19 mouse cellular contexts compared by ENCODE assay signal in the genomic region with DNA sequence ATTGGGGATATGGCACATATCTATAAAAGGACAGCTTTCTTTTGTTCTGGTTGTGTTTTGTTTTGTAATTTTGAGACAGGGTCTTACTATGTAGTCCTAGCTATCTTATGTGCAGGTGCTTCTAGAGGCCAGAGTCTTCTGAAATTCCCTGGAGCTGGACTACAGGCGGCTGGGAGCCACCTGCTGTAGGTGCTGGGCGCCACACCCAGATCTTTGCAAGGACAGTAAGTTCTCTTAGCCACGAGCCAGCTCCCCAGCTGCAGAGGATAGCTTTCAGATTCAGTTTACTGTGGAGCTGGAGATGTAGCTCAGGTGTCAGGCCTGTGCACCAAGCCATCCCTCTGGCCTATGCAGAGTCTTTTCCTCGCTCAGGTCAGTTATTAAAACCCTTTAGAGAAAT. TPM values are rescaled to one million over a fixed set of nuclear protein-coding genes. Genes with fewer than 3 reads are reported as not detected.
DNase-seq lines count a peak whose midpoint lies in the region; ATAC-seq and TF ChIP-seq lines count a peak whose summit lies in the region.
"Had no signal": no experiment of that assay in that cellular context is flagged by ENCODE, and none has a peak within 500 bp of the region (broad histone marks: within the 10 kb centered on the region; RNA-seq: fewer than 3 reads in every experiment).

No protein-coding gene starts in this region.

- DNase-seq in kidney, postnatal 0 days (ENCODE audit: low spot score): no peak
- DNase-seq in 416B (ENCODE audit: low read depth) (peak; percentile 27), ES-CJ7 (ENCODE audit: low read depth, low spot score) (peak; percentile 46)
- DNase-seq in frontal cortex, postnatal 25 days (ENCODE audit: low spot score in 2 of 2): no peak

- ATAC-seq in kidney, postnatal 0 days (replicated peaks; ENCODE audit: low FRiP score, low read depth): no peak
- ATAC-seq in kidney, embryonic 15.5 days (replicated peaks; ENCODE audit: low FRiP score): no peak
- peak; percentile 64 for ATAC-seq in intestine, embryonic 15.5 days
- ATAC-seq in midbrain, embryonic 16.5 days: no peak
- no peak for ATAC-seq in monocyte, adult 5-6 weeks (replicated peaks; ENCODE audit: insufficient number of reproducible peaks, low FRiP score, low TSS enrichment, poor library complexity, severe bottlenecking)

- no peak overlapping the region for H3K27ac ChIP-seq in kidney, postnatal 0 days
- no peak overlapping the region for H3K27ac ChIP-seq in kidney, embryonic 15.5 days
- H3K27ac ChIP-seq in intestine, embryonic 15.5 days: no peak overlapping the region
- no peak overlapping the region for H3K27ac ChIP-seq in midbrain, embryonic 16.5 days (ENCODE audit: low read length)
- H3K27ac ChIP-seq: embryonic facial prominence, embryonic 10.5 days; heart, embryonic 10.5 days; hindbrain, embryonic 10.5 days; hindbrain, embryonic 14.5 days had no signal

- WGBS in kidney, postnatal 0 days: 86% methylated on average over 4 of the region's 4 CpGs
- WGBS in kidney, embryonic 15.5 days: 81% methylated on average over 4 of the region's 4 CpGs
- WGBS in intestine, embryonic 15.5 days: 75% methylated on average over 4 of the region's 4 CpGs
- 92% methylated on average over 4 of the region's 4 CpGs for WGBS in midbrain, embryonic 16.5 days

- peak; percentile 21; the same call in 1 of the 2 replicates for TF ChIP-seq CTCF in kidney, postnatal 0 days (IDR thresholded peaks at IDR 0.05; ENCODE audit: low read depth)

- H3K4me1 ChIP-seq in kidney, postnatal 0 days (replicated peaks; ENCODE audit: insufficient read depth, low read length): no peaks in the 10 kb centered on the region
- H3K4me1 ChIP-seq in kidney, embryonic 15.5 days: no peaks in the 10 kb centered on the region; the same call in 1 of the 2 replicates
- H3K4me1 ChIP-seq in intestine, embryonic 15.5 days (replicated peaks): no peaks in the 10 kb centered on the region
- peaks cover 5% of the 10 kb centered on the region; the same call in 1 of the 2 replicates for H3K4me1 ChIP-seq in midbrain, embryonic 16.5 days (ENCODE audit: control insufficient read depth, insufficient read depth, low read length)
- H3K4me1 ChIP-seq: embryonic facial prominence, embryonic 10.5 days had no signal

- peaks cover 16% of the 10 kb centered on the region for H3K36me3 ChIP-seq in kidney, postnatal 0 days (ENCODE audit: insufficient read depth, low read length)
- H3K36me3 ChIP-seq in kidney, embryonic 15.5 days: peaks cover 34% of the 10 kb centered on the region
- H3K36me3 ChIP-seq in intestine, embryonic 15.5 days: peaks cover 7% of the 10 kb centered on the region; the same call in 1 of the 2 replicates
- H3K36me3 ChIP-seq in midbrain, embryonic 16.5 days (ENCODE audit: control insufficient read depth, insufficient read depth, low read length): peaks cover 12% of the 10 kb centered on the region

- H3K4me3 ChIP-seq in kidney, postnatal 0 days (replicated peaks; ENCODE audit: low read depth, low read length): no peak overlapping the region
- H3K4me3 ChIP-seq in kidney, embryonic 15.5 days (replicated peaks): no peak overlapping the region
- no peak overlapping the region for H3K4me3 ChIP-seq in intestine, embryonic 15.5 days (replicated peaks)
- H3K4me3 ChIP-seq in midbrain, embryonic 16.5 days (ENCODE audit: low read depth, low read length): no peak overlapping the region
- H3K4me3 ChIP-seq: embryonic facial prominence, embryonic 10.5 days; heart, embryonic 10.5 days; hindbrain, embryonic 10.5 days had no signal

- H3K9ac ChIP-seq in kidney, postnatal 0 days (ENCODE audit: low read depth, low read length): no peak overlapping the region
- H3K9ac ChIP-seq in kidney, embryonic 15.5 days: no peak overlapping the region
- H3K9ac ChIP-seq in intestine, embryonic 15.5 days: no peak overlapping the region
- H3K9ac ChIP-seq in midbrain, embryonic 16.5 days (ENCODE audit: low read depth, low read length): no peak overlapping the region
- H3K9ac ChIP-seq: hindbrain, embryonic 14.5 days had no signal

- H3K27me3 ChIP-seq in kidney, postnatal 0 days (ENCODE audit: insufficient read depth, low read length): no peaks in the 10 kb centered on the region
- no peaks in the 10 kb centered on the region for H3K27me3 ChIP-seq in kidney, embryonic 15.5 days
- H3K27me3 ChIP-seq in intestine, embryonic 15.5 days (replicated peaks): no peaks in the 10 kb centered on the region
- H3K27me3 ChIP-seq in midbrain, embryonic 16.5 days (ENCODE audit: control insufficient read depth, insufficient read depth, low read depth, low read length): no peaks in the 10 kb centered on the region

- no peaks in the 10 kb centered on the region for H3K9me3 ChIP-seq in kidney, postnatal 0 days (replicated peaks; ENCODE audit: low read length)
- no peaks in the 10 kb centered on the region for H3K9me3 ChIP-seq in kidney, embryonic 15.5 days (replicated peaks)
- no peaks in the 10 kb centered on the region for H3K9me3 ChIP-seq in intestine, embryonic 15.5 days
- H3K9me3 ChIP-seq in midbrain, embryonic 16.5 days (replicated peaks; ENCODE audit: control insufficient read depth, low read length, poor library complexity, severe bottlenecking): no peaks in the 10 kb centered on the region
- H3K9me3 ChIP-seq: embryonic facial prominence, embryonic 10.5 days; heart, embryonic 10.5 days; hindbrain, embryonic 10.5 days had no signal

- H3K4me2 ChIP-seq in kidney, postnatal 0 days (ENCODE audit: low read length): no peak overlapping the region
- H3K4me2 ChIP-seq in kidney, embryonic 15.5 days: no peak overlapping the region
- H3K4me2 ChIP-seq in intestine, embryonic 15.5 days (replicated peaks): no peak overlapping the region
- no peak overlapping the region for H3K4me2 ChIP-seq in midbrain, embryonic 16.5 days (ENCODE audit: low read length)
- H3K4me2 ChIP-seq: hindbrain, embryonic 14.5 days had no signal

RNA-seq across cellular contexts. Expression of a gene that starts 6.9 kb away (rescaled TPM):
- 6.1 and 8.3 TPM in 2 replicates for polyA plus RNA-seq in kidney, postnatal 0 days (2015; fragmentation: Nextera tagmentation; extraction: Ambion mirVana)
- polyA plus RNA-seq in kidney, embryonic 15.5 days (2015; fragmentation: Nextera tagmentation; extraction: Ambion mirVana): 9.6 and 13.6 TPM in 2 replicates
- 5.2 and 6.6 TPM in 2 replicates for polyA plus RNA-seq in intestine, embryonic 15.5 days (2015; fragmentation: Nextera tagmentation; extraction: Ambion mirVana)
- 4.0 and 6.1 TPM in 2 replicates for polyA plus RNA-seq in midbrain, embryonic 16.5 days (2015; fragmentation: Nextera tagmentation; extraction: Ambion mirVana)
- 6.1 to 7.5 TPM (median 6.9 TPM) in 3 replicates for total RNA-seq in monocyte, adult 5-6 weeks (2017)

RNA-seq across cellular contexts. Expression of a gene that starts 22.7 kb away (rescaled TPM):
- polyA plus RNA-seq in kidney, postnatal 0 days (2015; fragmentation: Nextera tagmentation; extraction: Ambion mirVana): 0.29 and 0.31 TPM in 2 replicates
- polyA plus RNA-seq in kidney, embryonic 15.5 days (2015; fragmentation: Nextera tagmentation; extraction: Ambion mirVana): 2.9 and 6.3 TPM in 2 replicates
- polyA plus RNA-seq in intestine, embryonic 15.5 days (2015; fragmentation: Nextera tagmentation; extraction: Ambion mirVana): 5.4 and 5.6 TPM in 2 replicates
- 0.14 and 0.52 TPM in 2 replicates for polyA plus RNA-seq in midbrain, embryonic 16.5 days (2015; fragmentation: Nextera tagmentation; extraction: Ambion mirVana)
- total RNA-seq in monocyte, adult 5-6 weeks (2017): 0.29 to 0.58 TPM in 2 of 3 replicates, not detected in the other
- total RNA-seq: heart, adult 18-20 months had no signal

RNA-seq across cellular contexts. Expression of a gene that starts 28.0 kb away (rescaled TPM):
- 138 and 150 TPM in 2 replicates for polyA plus RNA-seq in kidney, postnatal 0 days (2015; fragmentation: Nextera tagmentation; extraction: Ambion mirVana)
- polyA plus RNA-seq in kidney, embryonic 15.5 days (2015; fragmentation: Nextera tagmentation; extraction: Ambion mirVana): 135 and 141 TPM in 2 replicates
- 109 and 116 TPM in 2 replicates for polyA plus RNA-seq in intestine, embryonic 15.5 days (2015; fragmentation: Nextera tagmentation; extraction: Ambion mirVana)
- 220 and 230 TPM in 2 replicates for polyA plus RNA-seq in midbrain, embryonic 16.5 days (2015; fragmentation: Nextera tagmentation; extraction: Ambion mirVana)
- total RNA-seq in monocyte, adult 5-6 weeks (2017): 4.9 to 35.0 TPM (median 16.9 TPM) in 3 replicates

RNA-seq across cellular contexts. Expression of a gene that starts 50.9 kb away (rescaled TPM):
- 0.14 TPM in 1 of 2 replicates, not detected in the other for polyA plus RNA-seq in kidney, postnatal 0 days (2015; fragmentation: Nextera tagmentation; extraction: Ambion mirVana)
- 0.19 TPM in 1 of 2 replicates, not detected in the other for polyA plus RNA-seq in kidney, embryonic 15.5 days (2015; fragmentation: Nextera tagmentation; extraction: Ambion mirVana)
- polyA plus RNA-seq in intestine, embryonic 15.5 days (2015; fragmentation: Nextera tagmentation; extraction: Ambion mirVana): not detected in 2 replicates
- 0.26 and 0.44 TPM in 2 replicates for polyA plus RNA-seq in midbrain, embryonic 16.5 days (2015; fragmentation: Nextera tagmentation; extraction: Ambion mirVana)
- total RNA-seq in monocyte, adult 5-6 weeks (2017): not detected in 3 replicates
- total RNA-seq: adrenal gland, adult 2 months; adrenal gland, postnatal 25 days; gastrocnemius, postnatal 10 days; gastrocnemius, postnatal 4 days; heart, adult 18-20 months; heart, postnatal 14 days; MEL had no signal
- polyA plus RNA-seq: heart, embryonic 10.5 days; hindbrain, embryonic 14.5 days had no signal

RNA-seq across cellular contexts. Expression of a gene that starts 58.6 kb away (rescaled TPM):
- polyA plus RNA-seq in kidney, postnatal 0 days (2015; fragmentation: Nextera tagmentation; extraction: Ambion mirVana): 57.5 and 58.0 TPM in 2 replicates
- 78.5 and 91.6 TPM in 2 replicates for polyA plus RNA-seq in kidney, embryonic 15.5 days (2015; fragmentation: Nextera tagmentation; extraction: Ambion mirVana)
- polyA plus RNA-seq in intestine, embryonic 15.5 days (2015; fragmentation: Nextera tagmentation; extraction: Ambion mirVana): 132 and 136 TPM in 2 replicates
- polyA plus RNA-seq in midbrain, embryonic 16.5 days (2015; fragmentation: Nextera tagmentation; extraction: Ambion mirVana): 90.7 and 91.6 TPM in 2 replicates
- 25.2 to 35.8 TPM (median 30.1 TPM) in 3 replicates for total RNA-seq in monocyte, adult 5-6 weeks (2017)

Comparison
In these comparisons a context has a peak if more than half of its experiments do, and no peak if none do; other contexts are left out.
1. DNase-seq: peak in 416B (single experiment) and ES-CJ7 (single experiment); none in kidney, postnatal 0 days (single experiment) and frontal cortex, postnatal 25 days (0 of 2).